Mouse (Mus musculus) monocyte, adult 2 months (primary cell): Measurements from ENCODE around the gene Ptprd.
"Not testable (repeated sequence)": the region's sequence is repeated elsewhere in the genome, so short reads cannot be mapped to it uniquely, and the experiment has no call there.

Source experiments
- DNase-seq, 2 experiments: peaks; one replicate each; pipeline ENCODE4 v3.0.0; 2022; ENCODE audit warnings: low spot score in 2 of 2, low read depth in 1 of 2

Ptprd gene

DNA sequence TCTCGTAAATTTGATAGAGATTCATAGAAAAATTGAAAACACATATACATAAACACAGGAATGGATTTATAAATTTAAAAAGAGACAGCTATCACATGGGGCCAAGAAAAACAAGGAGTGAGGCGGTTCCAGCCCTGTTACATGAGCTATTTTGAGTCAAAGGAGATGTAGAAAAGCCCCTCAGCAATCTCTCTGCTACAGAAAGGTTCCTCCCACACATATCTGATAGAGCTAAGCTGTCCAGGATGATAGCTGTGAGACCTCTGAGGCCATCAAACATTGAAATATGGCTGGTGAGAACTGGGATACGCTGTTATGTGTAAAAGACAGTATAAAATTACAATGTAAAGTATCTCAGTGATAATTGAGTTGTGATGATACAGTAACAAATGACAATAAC is 2138.5 kb downstream of the Ptprd start:
- DNase-seq, result no peak

DNA sequence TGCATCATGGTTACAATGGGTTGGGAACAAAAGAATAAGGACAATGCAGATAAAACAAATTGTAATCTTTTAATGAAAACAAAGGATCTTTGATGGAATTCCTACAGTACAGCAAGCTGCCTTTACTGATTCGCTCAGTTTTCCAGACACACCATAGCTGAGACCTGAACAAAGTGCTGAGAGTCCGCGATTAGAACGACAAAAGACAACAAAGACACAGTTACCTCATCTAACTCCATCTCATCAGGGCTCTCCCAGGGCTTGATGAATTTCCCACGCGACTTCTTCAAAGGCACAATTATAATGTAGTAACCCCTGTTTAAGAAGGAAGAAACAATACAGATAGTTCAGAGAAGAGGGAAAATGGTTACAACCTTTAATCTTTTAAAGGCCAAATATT is 2140.0 kb downstream of the Ptprd start:
- no peak for DNase-seq

DNA sequence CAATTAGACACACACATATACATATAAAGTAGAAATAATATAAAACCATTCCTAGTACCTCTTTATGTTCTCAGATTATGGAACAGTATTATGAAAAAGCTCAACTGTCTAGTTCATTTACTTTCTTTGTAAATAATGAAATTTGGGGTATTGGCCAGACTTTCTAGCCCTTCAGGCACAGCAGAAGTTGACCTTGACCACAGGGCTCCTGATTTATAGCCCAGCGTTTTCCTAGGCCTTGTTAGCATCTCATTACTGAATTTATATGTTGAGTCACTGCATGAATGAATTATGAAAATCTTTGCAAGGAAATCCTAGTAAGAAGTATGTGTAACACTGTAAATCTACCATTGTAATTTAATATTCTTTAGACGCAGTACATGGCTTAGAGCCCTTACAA is 2154.9 kb downstream of the Ptprd start:
- no peak for DNase-seq

- no peak for DNase-seq
Measured at GRCm38 (mm10) chr4:76045650-76046049, 2166.1 kb downstream of the Ptprd start.

- no peak for DNase-seq
Measured at GRCm38 (mm10) chr4:76044802-76045201, 2167.0 kb downstream of the Ptprd start.

GRCm38 (mm10) chr4:76037178-76037577 is 2174.6 kb downstream of the Ptprd start:
- DNase-seq, result not testable (repeated sequence)

DNA sequence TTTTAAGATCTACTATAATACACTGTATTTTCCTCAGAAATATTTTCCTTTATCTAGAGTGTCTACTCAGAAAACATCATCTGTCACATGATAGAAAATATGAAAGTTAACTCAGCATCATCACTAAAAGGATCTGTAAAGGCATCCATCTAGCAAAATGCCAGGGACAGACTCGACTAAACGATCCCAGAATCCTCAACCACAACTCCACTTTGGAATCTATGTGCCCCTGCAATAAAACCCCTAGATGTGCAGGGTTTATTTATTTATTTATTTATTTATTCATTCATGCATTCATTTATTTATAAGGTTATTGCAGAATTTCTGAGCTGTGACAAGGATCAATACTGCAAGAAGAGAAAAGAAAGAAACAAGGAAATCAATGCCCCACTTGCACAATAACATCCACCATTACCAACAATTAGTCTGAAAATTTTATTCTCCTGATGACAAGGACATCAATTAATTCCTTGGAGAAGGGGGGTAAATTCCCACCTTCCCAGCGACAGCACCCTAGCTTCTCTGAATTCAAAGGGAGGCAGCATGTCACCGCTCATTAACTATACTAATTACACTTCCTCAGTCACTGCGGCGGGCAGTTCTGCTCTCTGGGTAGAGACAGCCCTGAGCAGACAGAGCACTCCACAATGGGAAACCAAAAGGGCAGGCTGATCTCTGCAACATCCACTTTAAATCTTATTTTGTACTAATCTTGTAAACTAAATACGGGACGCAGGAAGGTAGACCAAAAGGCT is 2186.0 kb downstream of the Ptprd start:
- no peak for DNase-seq

DNA sequence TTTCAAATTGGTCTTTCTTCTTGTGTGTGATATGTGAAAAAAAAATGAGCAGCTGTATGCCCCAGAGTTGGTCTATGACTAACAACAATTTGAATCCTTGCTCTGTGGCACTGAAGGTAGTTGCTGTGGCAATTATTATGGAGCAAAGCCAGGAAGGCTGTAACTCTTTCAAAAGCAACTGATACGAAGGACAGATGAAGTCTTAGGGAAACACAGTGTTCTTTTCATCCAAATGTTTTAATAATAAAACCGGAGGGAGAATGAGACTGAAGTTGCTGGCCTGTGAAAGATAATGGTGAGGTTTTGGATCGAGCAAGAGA is 2187.3 kb downstream of the Ptprd start:
- DNase-seq, result no peak

GRCm38 (mm10) chr4:76023756-76024501 is 2187.8 kb downstream of the Ptprd start:
- DNase-seq, result no peak

GRCm38 (mm10) chr4:76021670-76022069 is 2190.1 kb downstream of the Ptprd start:
- no peak for DNase-seq

- no peak for DNase-seq
Measured at GRCm38 (mm10) chr4:76015026-76015425, 2196.7 kb downstream of the Ptprd start.

DNA sequence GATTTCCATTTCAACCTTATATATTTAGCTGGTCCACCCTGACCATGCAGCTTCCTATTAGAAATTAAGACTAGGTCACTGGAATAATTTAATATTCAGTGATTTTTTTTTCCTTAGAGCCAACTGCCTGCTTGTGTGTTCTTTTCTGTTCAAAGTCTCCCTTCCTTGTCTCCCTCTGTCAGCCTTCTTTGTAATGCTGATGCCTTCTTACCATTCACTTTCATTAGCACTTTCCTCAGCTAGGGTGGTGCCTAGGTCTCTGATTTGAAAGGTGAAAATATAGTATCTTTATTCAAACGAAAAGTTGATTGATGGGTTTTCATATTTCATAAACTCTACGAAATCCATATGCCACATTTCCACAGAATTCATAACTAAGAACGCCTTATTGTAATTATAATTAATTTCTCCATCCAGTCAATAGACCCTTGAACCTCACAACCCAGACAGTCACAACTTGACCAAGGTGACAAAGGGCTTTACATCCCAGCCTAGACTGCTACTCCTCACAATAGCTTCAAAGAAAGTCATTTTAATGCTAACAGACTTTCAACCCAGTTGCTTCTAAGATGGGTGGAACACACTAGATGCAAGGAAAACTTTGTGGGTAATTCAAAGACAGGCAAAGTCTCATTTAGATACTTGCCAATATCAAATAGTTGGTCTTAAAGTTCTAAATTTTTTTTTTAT is 2197.5 kb downstream of the Ptprd start:
- DNase-seq, result no peak

GRCm38 (mm10) chr4:76008580-76008979 is 2203.2 kb downstream of the Ptprd start:
- no peak for DNase-seq

DNA sequence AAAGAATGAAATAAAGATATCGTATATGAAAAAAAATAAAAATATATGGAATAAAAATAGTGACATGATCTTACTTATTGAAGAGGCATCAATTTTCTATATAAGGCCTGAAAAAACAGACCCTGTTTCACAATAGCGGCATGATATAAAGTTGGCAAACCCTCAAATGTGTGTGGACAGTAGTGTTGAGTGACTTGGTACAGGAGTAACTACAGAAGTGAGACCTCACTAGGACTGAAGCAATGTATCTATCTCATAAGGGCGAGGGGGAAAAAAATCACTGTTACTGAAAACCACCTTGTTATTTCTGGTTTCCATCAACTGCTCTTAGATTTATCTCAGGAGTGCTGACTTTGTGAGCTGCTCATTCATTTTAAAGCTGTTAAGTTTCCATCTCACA is 2204.5 kb downstream of the Ptprd start:
- DNase-seq, result no peak

- DNase-seq, result no peak
Measured at GRCm38 (mm10) chr4:76006717-76007116, 2205.0 kb downstream of the Ptprd start.

DNA sequence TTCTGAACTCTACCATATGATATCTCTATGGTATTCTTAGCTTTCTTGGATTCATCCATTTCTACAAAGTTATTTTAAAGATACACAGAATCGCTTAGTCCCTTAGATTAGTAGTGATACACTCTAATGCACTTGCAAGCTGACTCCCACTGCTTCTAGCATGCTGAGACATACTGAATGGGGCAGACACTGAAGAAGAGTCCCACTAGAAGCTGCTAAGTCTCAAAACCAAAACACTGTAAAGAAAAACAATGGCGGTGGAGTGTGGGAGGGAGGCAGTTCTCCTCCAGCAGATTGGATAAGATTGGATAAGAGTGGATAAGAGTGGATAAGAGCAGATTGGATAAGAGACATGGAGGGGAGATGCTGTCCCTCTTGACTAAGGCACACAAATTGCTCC is 2207.6 kb downstream of the Ptprd start:
- DNase-seq, result no peak

DNA sequence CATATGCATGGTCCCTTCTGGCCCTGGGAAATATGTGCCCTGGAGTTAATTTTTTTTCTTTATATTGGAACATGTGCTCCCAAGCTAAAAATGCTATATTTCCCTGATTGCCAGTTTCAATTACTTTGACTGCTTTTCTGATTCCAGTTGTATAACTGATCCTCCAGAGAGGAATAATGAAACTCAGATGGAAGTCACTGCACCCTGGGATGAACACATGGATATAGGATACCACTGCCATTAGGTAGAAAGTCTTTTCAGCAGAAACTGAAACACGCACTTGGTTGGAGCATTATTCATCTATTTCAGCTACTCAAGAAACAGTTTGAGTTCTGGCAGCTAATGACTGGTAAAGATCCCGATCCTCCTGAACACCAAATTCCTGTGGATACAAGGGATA is 2211.5 kb downstream of the Ptprd start:
- DNase-seq, result no peak

DNA sequence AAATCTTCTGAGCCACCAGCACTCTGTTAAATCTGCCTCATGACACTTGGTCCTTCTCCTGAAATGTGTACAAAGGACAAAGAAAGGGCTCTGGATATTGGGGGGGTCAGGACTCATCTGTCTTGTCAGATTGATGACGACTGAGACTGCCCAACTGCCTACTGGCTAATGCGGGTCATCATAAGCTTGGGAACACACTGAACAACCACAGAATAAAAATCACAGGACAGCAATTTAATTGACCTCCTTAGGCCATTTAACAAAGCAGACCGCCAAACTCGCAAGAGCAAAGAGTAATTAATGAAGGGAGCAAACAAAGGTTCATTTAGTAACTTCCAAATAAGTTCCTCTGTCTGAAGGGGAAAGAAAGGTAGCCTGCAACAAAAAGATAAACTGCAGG is 2215.9 kb downstream of the Ptprd start:
- no peak for DNase-seq

GRCm38 (mm10) chr4:75994576-75994975 is 2217.2 kb downstream of the Ptprd start:
- DNase-seq, result no peak

GRCm38 (mm10) chr4:75993092-75993491 is 2218.7 kb downstream of the Ptprd start:
- no peak for DNase-seq

- DNase-seq, result no peak
Measured at GRCm38 (mm10) chr4:75991621-75992245, 2220.0 kb downstream of the Ptprd start.

DNA sequence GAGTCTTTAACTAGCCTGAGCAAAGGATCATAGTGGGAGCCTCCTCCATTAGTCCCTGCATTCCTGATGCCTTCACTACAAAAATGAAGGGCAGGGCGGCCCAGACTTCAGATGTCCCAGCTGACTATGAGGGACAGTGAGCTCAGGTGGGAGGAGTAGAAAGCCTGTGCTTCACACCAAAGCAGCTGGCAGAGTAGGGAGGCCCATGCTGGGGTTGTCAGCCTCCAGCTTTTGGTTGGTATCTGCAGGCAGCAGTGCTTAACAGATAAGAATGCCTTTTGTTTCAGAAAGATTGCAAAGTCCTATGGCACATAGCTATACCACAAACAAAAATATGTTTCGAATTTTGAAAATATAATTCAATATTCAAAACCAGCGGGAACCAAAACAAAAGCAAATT is 2237.0 kb downstream of the Ptprd start:
- DNase-seq, result no peak
